Mouse (Mus musculus) midbrain, postnatal 0 days (tissue): Measurements from ENCODE around the gene Mef2a. TPM values are rescaled to one million over a fixed set of nuclear protein-coding genes. Genes with fewer than 3 reads are reported as not detected.

Experiments used
- ATAC-seq: fragments of 200-750 bp; cut with Nextera tagmentation; 2 replicates; pipeline ENCODE4 v1.8.0; 2017; ENCODE audit warnings: moderate number of reproducible peaks, mild to moderate bottlenecking, moderate TSS enrichment, moderate library complexity; ENCODE audit not compliant: low FRiP score
- DNase-seq: peaks from one replicate; pipeline ENCODE4 v3.0.0-alpha.2; 2015; ENCODE audit warnings: low spot score
- H3K27ac ChIP-seq: fragments of 300-500 bp; sonication (generic); 2 replicates; pipeline ENCODE4 v1.5.1; 2014; ENCODE audit warnings: low read depth, mild to moderate bottlenecking, low read length, mixed read lengths
- H3K27me3 ChIP-seq: fragments of 300-500 bp; sonication (generic); 2 replicates; pipeline ENCODE4 v1.6.1; 2014; ENCODE audit warnings: low read length, control low read depth, mixed read lengths; ENCODE audit not compliant: insufficient read depth
- H3K36me3 ChIP-seq: fragments of 300-500 bp; sonication (generic); 2 replicates; pipeline ENCODE4 v1.6.1; 2014; ENCODE audit warnings: low read length, control low read depth, mixed read lengths; ENCODE audit not compliant: insufficient read depth
- H3K4me1 ChIP-seq: fragments of 300-500 bp; sonication (generic); 2 replicates; pipeline ENCODE4 v1.6.1; 2014; ENCODE audit warnings: mild to moderate bottlenecking, control low read depth, antibody characterized with exemption, low read length, mixed read lengths; ENCODE audit not compliant: insufficient read depth
- H3K4me2 ChIP-seq: fragments of 300-500 bp; sonication (generic); 2 replicates; pipeline ENCODE4 v1.6.1; 2014; ENCODE audit warnings: low read depth, mild to moderate bottlenecking, low read length, mixed read lengths; ENCODE audit not compliant: poor library complexity, severe bottlenecking
- H3K4me3 ChIP-seq: fragments of 300-500 bp; sonication (generic); 2 replicates; pipeline ENCODE4 v1.5.1; 2014; ENCODE audit warnings: low read depth, mild to moderate bottlenecking, low read length, moderate library complexity
- H3K9ac ChIP-seq: fragments of 300-500 bp; sonication (generic); replicated peaks from 2 replicates; pipeline ENCODE4 v1.6.1; 2014; ENCODE audit warnings: mild to moderate bottlenecking, low read length, moderate library complexity, mixed read lengths; ENCODE audit not compliant: poor library complexity, severe bottlenecking
- H3K9me3 ChIP-seq: fragments of 300-500 bp; sonication (generic); 2 replicates; pipeline ENCODE4 v1.6.1; 2016; ENCODE audit warnings: low read length, control low read depth
- CTCF ChIP-seq: IDR thresholded peaks from 2 replicates; pipeline ENCODE4 v1.5.1; 2016; ENCODE audit warnings: antibody characterized with exemption, mild to moderate bottlenecking
- WGBS: fragments of 180-500 bp; shearing (Covaris S2); extraction: QIAGEN DNeasy Blood & Tissue Kit; methylation state at CpG from one replicate; pipeline ENCODE4 v1.1.7; 2014; 5-methylcytosine and 5-hydroxymethylcytosine counted together
- polyA plus RNA-seq: library from polyadenylated mRNA; unstranded; fragments of >200 nt; fragmentation: Nextera tagmentation; extraction: Ambion mirVana; gene quantifications from 2 replicates; pipeline ENCODE4 v1.2.1, GENCODE M21; 2015
- total RNA-seq: library from RNA; depleted of rRNA; stranded (reverse); fragments of >200 nt; gene quantifications from 2 replicates; pipeline ENCODE4 v1.2.3, GENCODE M21; 2014

Mef2a gene
- total and polyA plus RNA-seq, 2 experiments from 2014 or later, result 40.4 to 62.4 TPM

DNA sequence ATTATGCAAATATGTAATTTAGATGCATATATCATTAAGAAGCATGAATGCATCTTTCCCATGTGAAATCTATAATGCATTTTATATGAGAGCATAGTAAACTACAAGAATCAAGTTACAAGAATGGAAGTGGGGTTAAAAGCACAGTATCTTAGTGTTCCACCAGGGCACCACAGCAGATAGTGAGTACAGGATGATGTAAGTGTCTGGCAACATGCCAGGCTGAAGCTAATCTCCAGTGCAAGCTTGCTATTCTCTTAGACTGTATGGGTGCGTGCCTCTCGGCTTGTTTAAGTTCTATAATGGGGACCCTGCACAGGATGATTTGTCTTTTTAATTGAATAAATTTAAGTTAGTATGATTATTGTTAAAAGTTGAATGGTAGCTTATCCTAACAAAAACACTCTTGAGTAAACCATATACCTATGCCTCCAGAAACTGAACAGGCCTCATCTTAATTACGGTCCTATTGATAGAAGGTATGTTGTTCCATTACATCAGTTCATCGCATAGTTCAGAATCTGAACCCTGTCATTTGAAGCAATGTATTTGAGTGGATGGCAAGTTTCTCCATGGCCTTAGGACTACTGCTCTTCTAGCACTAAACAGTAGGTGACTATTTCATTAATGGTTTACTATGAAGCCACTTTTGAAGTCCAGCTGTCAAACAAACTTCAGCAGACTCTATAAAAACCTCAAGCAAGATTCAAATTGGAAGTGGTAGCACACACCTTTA lies 112.7 kb downstream of the Mef2a start:
- peak; percentile 44 for TF ChIP-seq CTCF
- DNase-seq (peak; percentile 79), ATAC-seq (no peak)
- no peak overlapping the region for H3K9ac ChIP-seq
- H3K4me2 ChIP-seq, result no peak overlapping the region
- H3K9me3 ChIP-seq, result no peaks in the 10 kb centered on the region
- H3K4me3 ChIP-seq, result no peak overlapping the region
- H3K4me1 ChIP-seq, result no peaks in the 10 kb centered on the region
- H3K27ac ChIP-seq, result no peak overlapping the region
- 61% methylated on average over 4 of the region's 4 CpGs for WGBS
- H3K36me3 ChIP-seq, result peaks cover 18% of the 10 kb centered on the region; the same call in 1 of the 2 replicates
- no peaks in the 10 kb centered on the region for H3K27me3 ChIP-seq

GRCm38 (mm10) chr7:67246067-67246466 lies 126.6 kb downstream of the Mef2a start:
- no peak for ATAC-seq
- Histone ChIP-seq H3K27me3 (no peaks in the 10 kb centered on the region), H3K36me3 (0 out of 2 replicates have a peak, but pooled peaks cover 4% of the 10 kb centered on the region), H3K9ac (no peak overlapping the region), H3K4me3 (no peak overlapping the region), H3K9me3 (no peaks in the 10 kb centered on the region), H3K4me1 (no peaks in the 10 kb centered on the region), H3K27ac (no peak overlapping the region), H3K4me2 (no peak overlapping the region)
- 72% methylated on average over 2 of the region's 2 CpGs for WGBS
- TF ChIP-seq CTCF, result no peak
- no peak for DNase-seq

GRCm38 (mm10) chr7:67245255-67245654 lies 127.4 kb downstream of the Mef2a start:
- Histone ChIP-seq H3K27me3 (no peaks in the 10 kb centered on the region), H3K36me3 (0 out of 2 replicates have a peak, but pooled peaks cover 4% of the 10 kb centered on the region), H3K4me1 (no peaks in the 10 kb centered on the region), H3K9me3 (no peaks in the 10 kb centered on the region), H3K4me3 (no peak overlapping the region), H3K27ac (no peak overlapping the region), H3K9ac (no peak overlapping the region), H3K4me2 (no peak overlapping the region)
- ATAC-seq (no peak), DNase-seq (no peak)
- TF ChIP-seq CTCF, result no peak
- WGBS, result 91% methylated on average over 1 of the region's 1 CpGs

GRCm38 (mm10) chr7:67243894-67244282 lies 128.8 kb downstream of the Mef2a start:
- 58% methylated on average over 4 of the region's 4 CpGs for WGBS
- H3K9me3 ChIP-seq, result no peaks in the 10 kb centered on the region
- peak; percentile 52 for TF ChIP-seq CTCF
- H3K9ac ChIP-seq, result no peak overlapping the region
- no peaks in the 10 kb centered on the region for H3K27me3 ChIP-seq
- ATAC-seq (no peak; the same call in 1 of the 2 replicates), DNase-seq (peak; percentile 42)
- H3K36me3 ChIP-seq, result peaks cover 7% of the 10 kb centered on the region; the same call in 1 of the 2 replicates
- H3K4me2 ChIP-seq, result no peak overlapping the region
- H3K27ac ChIP-seq, result no peak overlapping the region
- H3K4me1 ChIP-seq, result no peaks in the 10 kb centered on the region
- no peak overlapping the region for H3K4me3 ChIP-seq

- no peak overlapping the region for H3K4me2 ChIP-seq
- WGBS, result 46% methylated on average over 2 of the region's 2 CpGs
- peak; percentile 83 for TF ChIP-seq CTCF
Observed at GRCm38 (mm10) chr7:67243121-67243893, 129.4 kb downstream of the Mef2a start.

GRCm38 (mm10) chr7:67241969-67242368 lies 130.7 kb downstream of the Mef2a start:
- Histone ChIP-seq H3K36me3 (peaks cover 17% of the 10 kb centered on the region; the same call in 1 of the 2 replicates), H3K27ac (no peak overlapping the region), H3K27me3 (no peaks in the 10 kb centered on the region), H3K9me3 (no peaks in the 10 kb centered on the region), H3K4me1 (no peaks in the 10 kb centered on the region), H3K4me2 (no peak overlapping the region), H3K9ac (no peak overlapping the region), H3K4me3 (no peak overlapping the region)
- TF ChIP-seq CTCF, result no peak
- ATAC-seq (no peak), DNase-seq (no peak)
- WGBS, result 75% methylated on average over 3 of the region's 3 CpGs

More at GRCm38 (mm10) chr7:67243121-67243893, 129.4 kb downstream of the Mef2a start:
- Histone ChIP-seq H3K27me3 (no peaks in the 10 kb centered on the region), H3K9ac (no peak overlapping the region), H3K9me3 (no peaks in the 10 kb centered on the region), H3K27ac (no peak overlapping the region), H3K4me3 (no peak overlapping the region), H3K4me1 (no peaks in the 10 kb centered on the region), H3K36me3 (peaks cover 13% of the 10 kb centered on the region; the same call in 1 of the 2 replicates)
- DNase-seq, result peak; percentile 74
- ATAC-seq, result peak; percentile 27; the same call in 1 of the 2 replicates
